Mouse (Mus musculus) MEL (cell line): ENCODE results near the gene Akt3.

ENCODE experiments used
- BHLHE40 ChIP-seq: IDR thresholded peaks from 2 replicates; pipeline ENCODE4 v1.6.1; 2012; ENCODE audit warnings: low read depth, mild to moderate bottlenecking, inconsistent platforms, low read length, improper control_type of control experiment, borderline replicate concordance
- CTCF ChIP-seq, 3 experiments: IDR thresholded peaks in 2 of 3; conservative IDR thresholded peaks in 1 of 3; 2 replicates each; pipeline ENCODE4 v1.5.1; 2011 to 2012; ENCODE audit warnings: low read length in 3 of 3, low read depth in 2 of 3, mild to moderate bottlenecking in 2 of 3, improper control_type of control experiment in 1 of 3, inconsistent platforms in 1 of 3, mixed read lengths in 1 of 3, moderate library complexity in 1 of 3; ENCODE audit not compliant: control insufficient read depth in 1 of 3, insufficient read depth in 1 of 3, poor library complexity in 1 of 3, severe bottlenecking in 1 of 3
- EP300 ChIP-seq, 2 experiments: IDR thresholded peaks; 2 replicates each; pipeline ENCODE4 v1.6.1; 2011; ENCODE audit warnings: improper control_type of control experiment in 2 of 2, low read length in 2 of 2, low read depth in 1 of 2, mild to moderate bottlenecking in 1 of 2
- MAFK ChIP-seq: IDR thresholded peaks from 2 replicates; pipeline ENCODE4 v1.6.1; 2011; ENCODE audit warnings: low read depth, mild to moderate bottlenecking, low read length, improper control_type of control experiment, borderline replicate concordance
- MAX ChIP-seq: IDR thresholded peaks from 2 replicates; pipeline ENCODE4 v1.6.1; 2011; ENCODE audit warnings: low read length, improper control_type of control experiment
- POLR2A ChIP-seq, 2 experiments: IDR thresholded peaks; 2 replicates each; pipeline ENCODE4 v1.6.1; 2011 to 2012; ENCODE audit warnings: low read length in 2 of 2, mild to moderate bottlenecking in 2 of 2, control low read depth in 1 of 2, improper control_type of control experiment in 1 of 2, low read depth in 1 of 2, moderate library complexity in 1 of 2; ENCODE audit not compliant: control insufficient read depth in 1 of 2, insufficient read depth in 1 of 2, poor library complexity in 1 of 2
- RAD21 ChIP-seq: IDR thresholded peaks from 2 replicates; pipeline ENCODE4 v1.6.1; 2011; ENCODE audit warnings: mild to moderate bottlenecking, low read depth, low read length, improper control_type of control experiment
- RCOR1 ChIP-seq: IDR thresholded peaks from 2 replicates; pipeline ENCODE4 v1.6.1; 2012; ENCODE audit warnings: low read depth, mild to moderate bottlenecking, inconsistent platforms, low read length, improper control_type of control experiment
- TCF12 ChIP-seq: IDR thresholded peaks from 2 replicates; pipeline ENCODE4 v1.6.1; 2014; ENCODE audit warnings: low read depth, mild to moderate bottlenecking, inconsistent platforms, low read length, improper control_type of control experiment, moderate library complexity
- USF1 ChIP-seq: IDR thresholded peaks from 2 replicates; pipeline ENCODE4 v1.6.1; 2014; ENCODE audit warnings: low read depth, mild to moderate bottlenecking, inconsistent platforms, low read length, improper control_type of control experiment, moderate library complexity
- ZKSCAN1 ChIP-seq: IDR thresholded peaks from 2 replicates; pipeline ENCODE4 v1.6.1; 2012; ENCODE audit warnings: low read depth, mild to moderate bottlenecking, inconsistent platforms, low read length, improper control_type of control experiment, moderate library complexity

GRCm38 (mm10) chr1:177002951-177003350, 255.1 kb downstream of the Akt3 start:
- no peak for TF ChIP-seq RCOR1
- no peak for TF ChIP-seq ZKSCAN1
- TF ChIP-seq USF1: no peak
- no peak for TF ChIP-seq BHLHE40
- TF ChIP-seq MAFK: no peak
- no peak for TF ChIP-seq POLR2A (IDR thresholded peaks at IDR 0.05; ENCODE audit: control insufficient read depth in 1 of 2, insufficient read depth in 1 of 2, low read depth in 1 of 2, low read length in 2 of 2, poor library complexity in 1 of 2)
- no peak for TF ChIP-seq TCF12
- no peak for TF ChIP-seq CTCF (IDR thresholded peaks at IDR 0.05 in 2 of 3, conservative IDR thresholded peaks at IDR 0.05 in 1 of 3; ENCODE audit: control insufficient read depth in 1 of 3, insufficient read depth in 1 of 3, low read depth in 2 of 3, low read length in 3 of 3, poor library complexity in 1 of 3, severe bottlenecking in 1 of 3)
- TF ChIP-seq RAD21: no peak
- no peak for TF ChIP-seq EP300 (IDR thresholded peaks at IDR 0.05; ENCODE audit: low read depth in 1 of 2, low read length in 2 of 2)
- TF ChIP-seq MAX: no peak
